Mouse (Mus musculus) layer of hippocampus, adult 9-10 months (tissue): ENCODE results near the gene Hist1h3g.
A peak's percentile ranks its signal among the peaks of the same experiment; 100 is the strongest.

Source experiments
- DNase-seq: peaks from one replicate; pipeline ENCODE4 v3.0.0; 2022; ENCODE audit warnings: low spot score

Hist1h3g gene

DNA sequence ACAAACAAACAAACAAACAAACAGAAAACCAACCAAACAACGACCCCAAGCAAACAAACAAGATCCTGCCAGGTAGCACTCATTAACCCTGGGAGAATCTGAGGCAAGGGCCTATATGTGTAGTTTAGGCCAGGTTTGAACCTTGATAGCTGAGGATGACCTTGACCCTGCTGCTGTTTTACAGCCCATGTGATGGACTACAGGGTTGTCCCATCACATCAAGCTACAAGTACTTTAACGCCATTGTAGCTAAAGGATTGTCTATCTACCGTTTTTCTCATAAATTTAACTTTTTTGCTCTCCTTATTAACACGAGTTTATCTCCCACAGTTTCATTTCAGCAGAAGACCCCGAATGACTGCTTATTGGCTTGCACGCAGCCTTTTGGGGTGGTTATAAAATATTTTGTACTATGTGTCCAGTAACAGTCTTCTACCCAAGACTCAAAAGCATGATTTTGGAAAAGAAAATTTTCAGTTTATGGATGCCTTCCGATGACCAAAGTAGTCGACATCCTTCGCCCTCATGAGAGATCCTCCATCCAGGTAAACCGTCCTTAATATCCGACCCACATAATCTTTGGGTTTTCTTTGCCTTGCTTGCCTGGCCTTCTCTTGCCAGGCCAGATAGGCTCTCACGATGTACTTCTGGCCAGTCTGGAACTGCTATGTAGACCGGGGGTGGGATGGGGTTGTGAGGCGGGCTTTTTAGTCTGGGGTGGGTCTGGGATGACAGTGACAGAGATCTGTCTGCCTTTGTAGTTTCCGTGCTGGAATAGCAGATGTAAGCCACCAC, 19.2 kb upstream of the Hist1h3g start:
- DNase-seq: no peak

DNA sequence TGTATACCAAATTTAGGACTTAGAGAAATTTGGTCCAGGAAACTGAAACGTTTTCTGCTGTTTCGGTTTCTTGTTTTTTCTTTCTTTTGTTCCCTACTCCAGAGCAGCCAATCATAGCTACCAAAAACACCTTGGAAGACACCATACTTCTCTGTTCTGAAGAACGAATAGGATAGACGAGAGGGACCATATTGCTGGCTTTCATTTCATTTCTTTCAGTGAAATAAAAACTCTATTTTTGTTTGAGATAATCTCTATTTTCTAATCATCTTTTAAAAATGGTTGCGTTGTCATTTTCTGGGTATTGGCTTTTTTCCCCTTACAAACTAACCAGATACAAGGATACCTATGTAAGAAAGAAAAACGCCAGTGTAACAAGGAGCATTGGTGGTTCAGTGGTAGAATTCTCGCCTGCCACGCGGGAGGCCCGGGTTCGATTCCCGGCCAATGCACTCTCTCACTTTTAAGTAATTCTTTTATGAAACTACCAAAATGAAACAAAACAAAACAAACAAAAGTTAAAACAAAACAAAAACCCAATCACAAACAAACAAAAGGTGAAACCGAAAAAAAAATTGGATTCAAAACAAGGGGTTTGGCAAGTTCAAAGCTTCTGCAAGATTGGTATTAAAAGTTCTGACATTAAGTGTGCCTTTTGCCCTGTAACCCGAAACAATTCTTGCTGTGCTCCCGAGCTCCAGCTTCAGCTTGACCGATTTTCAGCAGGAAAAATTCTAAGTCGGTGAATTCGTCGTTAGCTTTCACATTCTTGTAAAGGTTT, 18.2 kb upstream of the Hist1h3g start:
- no peak for DNase-seq

DNA sequence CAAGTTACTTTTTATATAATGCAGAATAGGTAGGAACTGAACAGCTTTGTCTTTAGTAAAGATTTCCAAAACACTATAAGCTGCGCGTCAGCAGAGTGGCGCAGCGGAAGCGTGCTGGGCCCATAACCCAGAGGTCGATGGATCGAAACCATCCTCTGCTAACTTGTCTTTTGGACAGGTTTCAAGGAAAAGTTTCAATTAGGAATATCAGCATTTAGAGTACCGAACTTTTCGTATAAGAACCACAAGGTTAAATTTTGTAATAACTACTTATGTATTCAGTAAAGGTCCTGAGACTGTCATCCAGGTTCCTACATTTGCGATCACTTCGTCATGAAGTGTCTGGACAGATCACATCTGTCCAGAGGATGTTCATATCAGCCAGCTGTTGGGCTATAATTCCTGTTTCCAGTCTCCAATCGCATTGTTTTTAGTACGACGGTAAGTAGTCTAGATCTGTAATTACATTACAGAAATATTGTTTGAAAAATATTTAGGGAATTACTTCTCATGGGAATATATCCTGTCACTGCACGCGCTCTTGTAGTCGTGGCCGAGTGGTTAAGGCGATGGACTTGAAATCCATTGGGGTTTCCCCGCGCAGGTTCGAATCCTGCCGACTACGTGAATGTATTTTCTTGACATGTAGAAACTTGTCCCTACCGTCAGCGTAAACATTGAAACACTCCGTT, 17.5 kb upstream of the Hist1h3g start:
- peak; percentile 97 for DNase-seq

DNA sequence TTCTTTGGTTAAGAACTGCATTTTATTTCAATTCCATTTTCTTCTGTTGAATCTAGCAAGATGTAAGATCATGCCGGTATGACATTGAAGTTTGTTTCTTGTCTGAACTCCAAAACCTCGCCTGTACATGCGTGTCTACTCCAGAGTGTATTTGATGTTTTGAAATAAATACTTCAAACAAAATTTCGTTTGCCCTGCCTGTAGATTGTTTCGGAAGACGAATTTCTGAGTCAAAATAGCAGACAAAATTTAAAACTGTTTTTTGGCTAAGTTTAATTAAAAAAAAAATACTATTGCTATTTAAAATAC, 17.0 kb upstream of the Hist1h3g start:
- DNase-seq: no peak

DNA sequence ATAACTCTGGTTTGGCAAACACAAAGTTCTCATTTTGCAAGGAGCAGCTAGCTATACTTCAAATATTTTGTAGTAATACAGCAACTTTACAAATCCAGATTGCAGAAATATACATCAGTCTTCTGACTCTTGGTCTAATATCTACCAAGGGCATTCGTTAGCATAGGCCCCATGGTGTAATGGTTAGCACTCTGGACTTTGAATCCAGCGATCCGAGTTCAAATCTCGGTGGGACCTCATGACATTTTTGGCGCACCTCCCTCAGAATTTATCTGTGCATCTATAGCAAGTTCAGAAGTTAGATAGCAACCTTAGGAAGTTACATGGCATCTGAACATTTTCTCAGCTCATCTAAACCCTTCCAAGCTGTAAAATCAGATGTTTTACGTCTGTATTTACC, 16.3 kb upstream of the Hist1h3g start:
- peak; percentile 88 for DNase-seq

DNA sequence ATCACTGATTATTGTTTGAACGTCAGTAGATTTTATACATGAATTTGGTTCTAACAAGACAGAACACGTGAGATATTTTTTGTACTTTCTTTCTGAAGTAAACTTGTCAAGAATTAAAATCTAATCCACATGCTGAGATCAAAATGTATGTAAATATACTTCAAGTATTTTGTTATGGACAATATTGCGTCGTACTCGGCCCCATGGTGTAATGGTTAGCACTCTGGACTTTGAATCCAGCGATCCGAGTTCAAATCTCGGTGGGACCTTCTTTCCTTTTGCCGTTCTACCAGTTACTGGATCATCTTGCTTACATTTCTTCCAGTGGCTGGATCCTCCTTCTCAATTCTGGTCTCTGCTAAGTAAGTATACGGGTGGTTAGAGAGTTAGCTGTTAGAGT, 15.8 kb upstream of the Hist1h3g start:
- peak; percentile 84 for DNase-seq

DNA sequence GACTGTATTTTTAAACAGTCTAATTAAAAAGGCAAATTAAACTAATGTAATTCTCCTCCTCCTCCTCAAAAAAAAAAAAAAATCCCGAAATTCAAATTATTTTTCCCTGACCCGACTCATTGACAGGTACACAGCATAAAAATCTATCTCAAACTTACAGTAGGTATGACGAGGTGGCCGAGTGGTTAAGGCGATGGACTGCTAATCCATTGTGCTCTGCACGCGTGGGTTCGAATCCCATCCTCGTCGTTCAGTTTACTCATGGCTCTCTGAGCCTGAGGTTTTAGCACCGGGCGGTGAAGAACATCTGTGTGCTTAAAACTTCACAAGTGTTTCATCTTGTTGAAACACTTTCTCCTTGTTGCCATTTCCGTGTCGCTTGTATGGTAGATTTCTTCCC, 13.5 kb upstream of the Hist1h3g start:
- DNase-seq: peak; percentile 57

DNA sequence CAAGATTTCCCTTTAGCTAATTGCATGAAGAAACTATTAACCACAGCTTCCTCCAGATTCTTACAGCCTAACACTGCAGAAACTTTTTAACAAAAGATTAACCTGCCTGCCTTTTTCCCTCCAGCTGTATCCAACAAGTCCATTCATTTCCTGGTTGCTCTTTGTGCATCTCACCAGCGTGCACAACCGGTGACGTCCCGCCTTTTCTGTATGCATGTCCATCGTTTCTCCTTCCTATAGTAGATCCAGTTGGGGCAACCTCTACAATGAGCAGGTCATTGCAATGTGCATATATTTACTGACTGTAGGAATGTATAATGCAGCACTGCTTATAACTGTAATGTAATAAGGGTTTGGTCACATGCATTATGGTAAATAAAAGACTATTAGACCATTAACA, 11.2 kb upstream of the Hist1h3g start:
- DNase-seq: no peak

DNA sequence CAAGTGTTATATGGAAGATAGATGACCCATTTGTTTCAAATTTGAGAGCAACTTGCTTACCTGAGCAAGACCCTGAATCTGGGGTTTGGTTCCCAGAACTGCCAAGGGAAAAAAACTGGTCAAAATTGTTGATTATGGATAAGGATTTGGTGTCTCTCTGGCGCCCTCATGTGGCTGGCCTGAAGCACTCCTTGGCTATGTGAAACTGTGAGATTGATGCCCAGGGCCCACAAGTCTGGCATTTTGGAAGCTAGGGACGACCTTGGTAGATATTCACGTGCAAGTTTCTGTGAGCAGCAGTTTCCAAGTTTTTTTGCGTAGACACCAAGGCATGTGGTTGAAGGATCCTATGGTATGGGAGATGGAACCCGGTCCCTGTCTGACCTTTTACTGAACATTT, 10.6 kb upstream of the Hist1h3g start:
- peak; percentile 68 for DNase-seq

DNA sequence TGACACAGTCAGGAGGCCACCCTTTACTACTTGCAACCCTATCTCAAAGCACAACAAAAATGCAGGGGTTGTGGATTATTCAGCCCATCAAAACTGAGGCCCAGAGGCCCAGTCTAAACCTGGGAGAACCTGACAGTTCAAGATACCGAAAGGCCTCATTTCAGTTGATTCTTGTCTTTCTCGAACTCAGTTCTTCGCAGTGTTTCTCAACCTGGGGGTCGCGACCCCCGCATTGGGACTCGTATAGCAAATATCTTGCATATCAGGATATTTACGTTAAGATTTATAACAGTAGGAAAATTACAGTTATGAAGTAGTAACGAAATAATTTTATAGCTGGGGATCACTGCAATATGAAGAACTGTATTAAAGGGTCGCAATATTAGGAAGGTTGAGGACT, 9.3 kb upstream of the Hist1h3g start:
- DNase-seq: no peak

DNA sequence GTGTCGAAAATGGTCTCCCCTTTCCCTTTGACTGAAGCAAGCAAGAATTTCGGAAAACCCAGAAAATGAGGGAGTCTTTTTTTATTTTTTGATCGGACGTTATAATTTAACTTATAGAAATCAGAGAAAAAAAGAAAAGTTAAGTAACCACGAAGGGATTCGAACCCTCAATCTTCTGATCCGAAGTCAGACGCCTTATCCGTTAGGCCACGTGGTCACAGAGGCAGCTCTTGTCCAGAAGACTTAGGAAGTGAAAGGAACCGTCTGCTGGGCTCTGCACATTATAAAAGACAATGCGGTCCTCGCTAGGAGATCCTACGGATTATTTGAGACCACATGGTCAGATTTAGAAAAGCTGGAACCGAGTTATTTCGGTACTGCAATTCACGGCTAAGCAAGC, 8.9 kb upstream of the Hist1h3g start:
- peak; percentile 99 for DNase-seq

DNA sequence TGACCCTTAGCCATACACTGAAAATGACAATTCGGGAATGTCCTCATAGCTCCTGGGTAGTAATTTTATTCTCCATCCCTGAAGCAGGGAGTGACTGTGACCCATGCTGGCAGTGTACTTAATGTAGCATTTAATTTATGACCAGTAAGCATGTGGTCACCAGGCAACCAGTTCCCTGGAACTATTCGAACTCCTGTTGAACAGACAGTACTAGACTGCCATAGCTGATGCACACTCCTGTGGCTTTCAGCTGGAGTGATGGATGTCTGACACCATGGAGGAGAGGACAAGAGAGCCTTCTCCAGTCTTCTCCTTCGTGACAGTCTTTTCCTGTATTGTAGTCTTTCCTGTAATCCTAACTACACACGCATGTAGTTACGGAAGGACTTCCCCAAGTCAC, 6.2 kb upstream of the Hist1h3g start:
- DNase-seq: no peak

DNA sequence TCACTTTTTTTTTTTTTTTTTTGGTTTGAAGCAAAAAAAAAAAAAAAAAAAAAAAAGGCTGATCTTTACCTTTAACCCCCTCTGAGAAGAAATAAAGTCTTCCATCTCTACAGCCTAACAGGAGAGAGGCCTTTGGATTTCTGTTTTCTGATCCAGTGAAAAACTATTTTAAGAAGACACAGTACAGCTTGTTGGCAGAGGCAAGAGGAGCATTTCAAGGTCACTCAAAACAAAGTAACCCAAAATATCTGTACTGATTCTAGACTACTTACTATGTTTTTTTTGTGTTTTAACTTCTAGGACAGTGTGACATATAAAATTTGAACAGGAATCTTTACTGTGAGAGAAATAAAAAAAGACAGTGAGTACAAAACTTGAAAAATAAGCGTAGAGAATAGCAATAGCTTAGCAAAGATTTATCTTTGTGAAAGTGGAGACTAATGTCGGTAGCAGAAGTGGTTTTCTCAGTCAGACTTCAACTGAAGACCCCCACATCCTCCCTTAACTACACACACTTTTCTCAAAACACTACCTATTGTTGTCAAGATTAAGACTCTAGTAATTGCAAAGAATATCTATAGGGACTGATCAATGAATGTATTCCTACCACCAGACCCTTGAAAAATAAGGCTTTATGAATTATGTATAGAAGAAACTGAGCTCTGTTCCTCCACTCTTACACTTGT, 5.6 kb upstream of the Hist1h3g start:
- DNase-seq: no peak

DNA sequence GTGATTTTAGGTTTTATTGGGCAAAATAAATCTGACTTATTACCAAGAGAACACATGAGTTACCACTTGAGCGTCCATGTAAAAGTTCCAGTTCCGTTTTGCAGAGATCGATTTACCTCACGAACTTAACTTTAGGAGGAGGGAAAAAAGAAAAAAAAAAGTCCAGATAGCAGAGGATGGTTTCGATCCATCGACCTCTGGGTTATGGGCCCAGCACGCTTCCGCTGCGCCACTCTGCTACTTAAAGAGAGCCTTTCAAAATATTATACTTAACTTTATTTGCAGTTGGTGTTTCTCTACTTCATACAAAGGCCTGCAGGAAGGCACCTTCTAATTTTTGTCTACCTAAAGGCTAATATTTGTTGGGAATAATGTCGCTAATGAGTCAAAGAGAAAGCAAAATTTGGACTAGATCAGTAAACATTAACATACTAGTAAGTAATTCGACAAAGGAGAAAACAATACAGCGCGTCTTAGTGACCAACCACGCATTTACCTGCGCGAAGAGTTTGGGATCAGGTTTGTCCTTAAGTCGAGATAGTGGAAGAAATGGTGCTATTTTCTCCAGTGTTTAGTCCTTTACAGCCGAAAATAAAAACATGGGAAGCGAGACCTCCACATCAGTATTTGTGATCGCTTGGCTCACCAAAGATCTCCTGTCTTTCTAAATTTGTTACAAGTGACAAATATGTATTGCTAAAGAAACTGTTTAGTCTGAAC, 4.9 kb upstream of the Hist1h3g start:
- DNase-seq: peak; percentile 79

DNA sequence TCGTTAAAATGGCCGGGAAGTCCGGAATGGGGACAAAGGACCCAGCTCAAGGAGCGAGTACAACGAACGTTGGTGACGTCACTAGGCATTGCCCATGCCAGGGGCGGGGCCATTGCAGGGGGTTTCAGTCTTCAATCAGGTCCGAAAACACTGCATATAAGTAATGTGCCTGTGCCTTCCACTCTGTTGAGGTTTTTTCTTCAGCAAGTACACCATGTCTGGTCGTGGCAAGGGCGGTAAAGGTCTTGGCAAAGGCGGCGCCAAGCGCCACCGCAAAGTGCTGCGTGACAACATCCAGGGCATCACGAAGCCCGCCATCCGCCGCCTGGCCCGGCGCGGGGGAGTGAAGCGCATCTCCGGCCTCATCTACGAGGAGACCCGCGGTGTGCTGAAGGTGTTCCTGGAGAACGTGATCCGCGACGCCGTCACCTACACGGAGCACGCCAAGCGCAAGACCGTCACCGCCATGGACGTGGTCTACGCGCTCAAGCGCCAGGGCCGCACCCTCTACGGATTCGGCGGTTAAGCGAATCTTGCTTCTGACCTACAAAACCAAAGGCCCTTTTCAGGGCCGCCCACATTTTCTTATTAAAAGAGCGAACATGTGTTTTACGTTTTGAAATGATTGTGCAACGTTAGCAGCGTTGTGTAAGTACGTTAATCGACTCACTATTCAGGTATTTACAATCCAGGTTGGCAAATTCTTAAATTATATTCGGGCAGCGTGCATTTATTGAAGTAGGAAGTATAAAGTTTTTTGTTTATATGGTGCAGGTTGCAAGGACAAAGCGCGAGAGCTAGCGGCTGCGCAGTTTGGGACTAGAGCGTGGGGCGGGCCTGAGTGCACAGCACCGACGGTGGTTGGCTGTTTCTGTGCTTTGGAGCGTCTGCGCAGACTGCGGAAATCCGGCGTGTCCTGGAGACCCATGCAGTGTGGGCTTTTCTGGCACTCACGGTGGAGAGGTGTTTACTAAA, 4.0 kb upstream of the Hist1h3g start, which contains the start of gene Hist1h4h:
TSS of gene Hist1h4h (plus strand) at position 150 of the 975 bp plus-strand sequence.
- DNase-seq: peak; percentile 99

DNA sequence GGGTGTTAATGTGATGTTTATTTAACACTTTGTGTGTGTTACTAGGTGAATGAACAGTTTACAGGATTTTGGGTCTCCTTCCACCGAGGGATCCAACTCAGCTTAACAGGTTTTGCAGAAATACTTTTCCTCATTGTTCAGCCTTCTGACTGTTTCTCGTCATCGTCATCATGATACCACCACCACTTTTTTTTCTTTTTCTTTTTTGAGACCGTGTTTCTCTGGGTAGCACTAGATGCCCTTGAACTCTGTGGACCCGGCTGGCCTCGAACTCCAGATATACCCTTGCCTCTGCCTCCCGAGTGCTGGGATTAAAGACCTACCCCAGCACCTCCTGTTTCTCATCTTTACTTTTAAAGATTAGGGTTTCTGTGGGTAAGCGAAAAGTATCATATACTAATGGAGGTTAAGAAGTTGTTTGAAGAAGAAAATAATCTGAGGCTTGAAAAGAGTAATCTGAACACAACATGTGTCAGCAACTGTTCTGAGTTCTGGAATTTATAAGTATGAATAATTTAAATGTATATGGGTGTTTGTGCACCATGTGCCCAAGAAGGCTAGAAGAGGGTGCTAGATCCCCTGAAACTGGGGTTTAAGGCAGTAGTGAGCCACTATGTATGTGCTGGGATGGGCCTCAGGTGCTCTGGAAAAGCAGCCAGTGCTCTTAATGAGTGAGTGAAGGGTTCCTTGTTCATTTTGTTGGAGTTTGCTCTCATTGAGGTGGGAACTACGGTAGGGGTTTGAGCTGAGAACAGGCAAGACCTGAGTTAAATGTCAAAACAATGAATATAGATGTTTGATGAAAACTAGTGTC, 2.8 kb upstream of the Hist1h3g start:
- no peak for DNase-seq

DNA sequence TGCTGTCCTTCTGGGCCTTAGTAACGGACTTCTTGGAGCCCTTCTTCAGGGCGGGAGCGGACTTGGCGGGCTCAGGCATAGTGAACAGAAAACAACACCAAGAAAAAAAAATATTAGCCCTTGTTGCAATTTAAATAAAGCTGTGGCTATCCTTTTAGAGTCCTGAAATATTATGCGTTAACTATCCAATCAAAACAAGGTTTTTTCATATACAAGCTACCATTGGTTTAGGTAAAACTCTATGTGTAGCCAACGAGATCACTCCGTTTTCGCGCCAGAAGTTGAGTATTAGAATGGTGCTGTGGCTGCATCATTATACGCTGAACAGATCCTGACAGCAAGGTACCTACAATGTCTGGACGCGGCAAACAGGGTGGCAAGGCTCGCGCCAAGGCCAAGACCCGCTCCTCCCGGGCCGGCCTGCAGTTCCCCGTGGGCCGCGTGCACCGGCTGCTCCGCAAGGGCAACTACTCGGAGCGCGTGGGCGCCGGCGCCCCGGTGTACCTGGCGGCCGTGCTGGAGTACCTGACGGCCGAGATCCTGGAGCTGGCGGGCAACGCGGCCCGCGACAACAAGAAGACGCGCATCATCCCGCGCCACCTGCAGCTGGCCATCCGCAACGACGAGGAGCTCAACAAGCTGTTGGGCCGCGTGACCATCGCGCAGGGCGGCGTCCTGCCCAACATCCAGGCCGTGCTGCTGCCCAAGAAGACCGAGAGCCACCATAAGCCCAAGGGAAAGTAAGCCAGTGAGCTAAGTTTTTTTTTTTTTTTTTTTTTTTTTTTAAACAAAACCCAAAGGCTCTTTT, 1.5 kb upstream of the Hist1h3g start, which contains the start of gene Hist1h2af:
TSS of gene Hist1h2af (plus strand) at position 347 of the 808 bp plus-strand sequence.
- DNase-seq: peak; percentile 75

DNA sequence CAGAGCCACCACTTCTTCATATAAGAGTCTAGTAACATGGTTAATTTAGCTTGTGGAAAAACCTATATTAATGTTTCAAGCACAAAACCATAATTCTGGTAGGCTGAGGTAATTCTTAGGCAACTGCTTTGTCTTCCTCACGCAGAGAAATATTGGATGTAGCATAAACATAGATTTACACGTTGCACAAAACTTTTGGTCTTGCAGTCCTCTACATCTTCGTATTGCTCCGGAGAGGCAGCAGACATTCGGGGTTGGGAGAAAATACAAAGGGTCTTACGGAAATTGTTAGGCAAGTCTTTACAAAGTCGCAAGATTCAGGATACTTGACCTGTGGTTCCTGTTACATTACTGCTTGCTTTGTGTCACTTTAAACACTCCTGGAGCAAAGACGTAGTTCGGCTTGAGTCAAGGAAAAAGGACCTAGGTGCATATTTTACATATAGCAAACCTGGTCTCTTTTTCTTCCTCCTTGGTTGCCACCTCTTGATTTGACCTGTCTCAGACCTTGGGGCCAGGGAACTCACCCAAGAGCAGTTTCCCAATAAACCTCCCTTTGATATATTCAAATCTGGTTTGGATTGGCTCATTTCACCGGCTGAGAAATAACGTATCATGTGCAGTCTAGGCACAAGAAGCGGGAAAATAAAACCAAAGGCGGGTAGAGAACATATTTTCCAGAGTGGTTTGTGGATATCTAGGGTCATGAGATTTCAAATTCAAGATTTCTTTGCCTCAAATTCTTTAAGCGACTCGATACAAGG, 672 bp upstream of the Hist1h3g start:
- DNase-seq: no peak
